Mouse (Mus musculus): Measurements from ENCODE around the gene Lcmt1. TPM values are rescaled to one million over a fixed set of nuclear protein-coding genes. Genes with fewer than 3 reads are reported as not detected.

Gene Lcmt1
- total RNA-seq, 2 experiments from 2014 or later: 93.6 to 97.3 TPM

DNA sequence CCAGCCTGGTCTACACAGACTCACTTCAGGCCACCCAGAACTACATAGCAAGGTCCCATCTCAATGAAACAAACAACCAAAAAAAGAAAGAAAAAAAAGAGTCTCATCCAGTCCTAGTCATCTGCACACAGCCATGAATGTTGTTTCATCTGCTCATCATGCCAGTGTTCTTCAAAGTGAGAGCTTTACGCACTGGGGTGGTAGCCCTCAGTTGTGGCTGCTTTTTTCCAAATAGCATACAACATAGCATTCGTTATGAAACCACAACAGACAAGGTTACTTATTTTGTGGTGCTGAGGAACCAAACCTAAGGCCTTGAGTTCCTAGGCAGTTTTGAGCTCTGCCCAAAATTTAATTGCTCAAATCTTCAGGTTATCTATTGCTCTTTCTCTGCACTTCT lies 14.7 kb upstream of the Lcmt1 start:
- intact Hi-C loops (cut with DNase I): no loop called here
- DNase-seq (ENCODE audit: extremely low spot score in 1 of 2, low spot score in 2 of 2): no peak

- intact Hi-C loops (cut with DNase I): no loop called here
- DNase-seq (ENCODE audit: extremely low spot score in 1 of 2, low spot score in 2 of 2): no peak
These were observed 13.4 kb upstream of the Lcmt1 start for GRCm38 (mm10) chr7:123356158-123356557.

GRCm38 (mm10) chr7:123359101-123359500 lies 10.5 kb upstream of the Lcmt1 start:
- intact Hi-C loops (cut with DNase I): no loop called here
- no peak for DNase-seq (ENCODE audit: extremely low spot score in 1 of 2, low spot score in 2 of 2)

DNA sequence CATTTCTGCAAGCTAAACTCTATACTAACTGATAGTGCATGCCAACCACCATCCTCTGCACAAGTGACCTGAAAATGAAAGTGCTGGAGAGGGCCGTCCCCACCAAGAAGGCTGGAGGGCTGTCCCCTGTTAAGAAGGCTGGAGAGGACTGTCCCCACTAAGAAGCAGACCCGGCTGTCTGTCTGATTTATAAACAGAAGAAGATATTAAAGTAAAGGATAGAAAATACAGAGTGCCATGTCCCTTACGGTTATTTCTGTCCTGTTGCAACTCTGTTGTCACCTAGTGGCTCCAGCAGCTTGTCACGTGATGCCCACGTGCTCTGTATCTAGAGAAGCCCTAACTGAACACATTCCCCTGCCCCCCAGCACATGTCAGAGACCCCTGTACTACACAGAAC lies 9.4 kb upstream of the Lcmt1 start:
- DNase-seq (ENCODE audit: extremely low spot score in 1 of 2, low spot score in 2 of 2): no peak
- intact Hi-C loops (cut with DNase I): loop anchor here (5.0 kb wide), 1 partner anchor 33 kb away; no protein-coding TSS in a partner anchor

- intact Hi-C loops (cut with DNase I): loop anchor here (5.0 kb wide), 1 partner anchor 34 kb away; no protein-coding TSS in a partner anchor
- no peak for DNase-seq (ENCODE audit: extremely low spot score in 1 of 2, low spot score in 2 of 2)
These were observed 8.2 kb upstream of the Lcmt1 start for GRCm38 (mm10) chr7:123361229-123361980.

DNA sequence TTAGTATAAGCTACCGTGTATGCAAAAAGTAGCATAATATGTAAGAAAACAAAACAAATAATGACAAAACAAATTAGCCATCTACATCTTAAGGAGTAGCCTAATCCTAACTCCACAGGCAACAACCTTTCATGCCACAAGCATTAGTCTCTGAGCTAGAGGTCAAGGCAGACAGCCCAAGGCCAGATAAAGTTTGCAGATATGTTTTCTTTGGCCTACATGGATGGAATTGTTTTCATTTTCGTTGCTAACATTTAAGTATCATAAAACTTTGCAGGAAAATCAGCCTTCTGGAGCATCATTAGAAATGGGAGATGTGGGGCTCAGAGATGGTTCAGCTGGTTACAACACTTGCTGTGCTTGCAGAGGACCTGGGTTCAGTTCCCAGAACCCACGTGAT lies 6.8 kb upstream of the Lcmt1 start:
- no peak for DNase-seq (ENCODE audit: extremely low spot score in 1 of 2, low spot score in 2 of 2)
- intact Hi-C loops (cut with DNase I): loop anchor here (5.0 kb wide), 1 partner anchor 36 kb away; no protein-coding TSS in a partner anchor

- peak in 1 of 2 experiments; percentile 38 for DNase-seq (ENCODE audit: extremely low spot score in 1 of 2, low spot score in 2 of 2)
- intact Hi-C loops (cut with DNase I): loop anchor here (5.0 kb wide), 1 partner anchor 37 kb away; no protein-coding TSS in a partner anchor
These were observed 5.6 kb upstream of the Lcmt1 start for GRCm38 (mm10) chr7:123363971-123364370.

DNA sequence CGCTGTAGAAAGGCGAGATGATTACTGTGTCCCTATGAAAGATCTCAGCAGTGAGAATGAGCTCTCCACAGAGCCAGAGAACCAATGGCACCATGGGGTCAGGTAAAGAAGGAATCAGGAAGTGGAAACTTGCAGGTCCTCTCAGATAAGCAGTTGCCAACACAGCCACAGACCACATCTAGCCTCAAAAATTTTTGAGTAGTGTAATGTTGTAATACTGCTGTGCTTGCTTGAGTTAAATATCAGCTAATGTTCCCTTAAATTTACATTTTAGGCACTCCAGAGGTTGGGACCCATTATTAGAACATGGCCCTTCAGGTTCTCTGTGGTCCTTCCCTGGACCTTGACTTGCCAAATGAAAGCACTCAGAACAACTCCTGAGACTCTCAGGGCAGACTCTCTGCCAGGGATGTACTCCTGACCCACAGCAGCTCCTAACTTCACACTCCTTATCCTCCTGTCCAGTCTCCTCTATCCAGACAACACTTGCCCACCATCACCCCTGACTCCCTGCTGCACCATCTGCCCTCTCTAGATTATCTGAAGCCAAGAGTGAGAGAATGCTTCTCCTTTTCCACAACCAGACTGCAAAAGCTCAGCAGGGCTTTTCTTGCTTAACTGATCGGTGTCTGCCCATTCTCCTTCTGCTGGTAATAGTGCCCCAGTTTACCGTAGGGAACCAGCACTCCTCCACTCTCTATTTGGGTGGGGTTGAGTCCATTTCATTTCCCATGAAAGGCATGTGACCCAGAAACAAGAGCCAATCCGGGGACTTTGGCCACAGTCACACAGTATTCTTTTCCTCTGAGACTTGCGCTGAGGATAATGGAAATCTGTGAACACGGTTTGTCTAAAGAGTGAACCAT lies 3.5 kb upstream of the Lcmt1 start:
- no peak for DNase-seq (ENCODE audit: extremely low spot score in 1 of 2, low spot score in 2 of 2)
- intact Hi-C loops (cut with DNase I): no loop called here

DNA sequence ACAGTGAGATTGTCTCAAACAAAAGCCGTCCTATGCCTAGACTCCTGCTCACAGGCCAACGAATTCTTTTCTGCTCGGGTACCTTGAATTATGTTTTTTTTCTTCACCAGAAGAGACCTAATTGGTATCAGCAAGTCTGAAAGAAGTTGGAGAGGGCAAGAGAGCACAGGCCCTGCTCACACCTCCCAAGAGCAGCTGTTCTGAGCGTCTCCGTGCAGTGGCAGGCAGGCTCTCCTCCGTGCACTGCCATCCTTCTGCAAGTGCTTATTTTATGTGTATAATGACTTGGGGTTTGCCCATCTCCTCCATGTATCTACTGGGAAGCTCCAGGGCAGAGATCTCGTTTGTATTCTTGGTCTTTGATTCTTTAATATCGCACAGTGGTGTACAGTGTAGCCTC lies 2.8 kb upstream of the Lcmt1 start:
- intact Hi-C loops (cut with DNase I): no loop called here
- DNase-seq (ENCODE audit: extremely low spot score in 1 of 2, low spot score in 2 of 2): no peak

DNA sequence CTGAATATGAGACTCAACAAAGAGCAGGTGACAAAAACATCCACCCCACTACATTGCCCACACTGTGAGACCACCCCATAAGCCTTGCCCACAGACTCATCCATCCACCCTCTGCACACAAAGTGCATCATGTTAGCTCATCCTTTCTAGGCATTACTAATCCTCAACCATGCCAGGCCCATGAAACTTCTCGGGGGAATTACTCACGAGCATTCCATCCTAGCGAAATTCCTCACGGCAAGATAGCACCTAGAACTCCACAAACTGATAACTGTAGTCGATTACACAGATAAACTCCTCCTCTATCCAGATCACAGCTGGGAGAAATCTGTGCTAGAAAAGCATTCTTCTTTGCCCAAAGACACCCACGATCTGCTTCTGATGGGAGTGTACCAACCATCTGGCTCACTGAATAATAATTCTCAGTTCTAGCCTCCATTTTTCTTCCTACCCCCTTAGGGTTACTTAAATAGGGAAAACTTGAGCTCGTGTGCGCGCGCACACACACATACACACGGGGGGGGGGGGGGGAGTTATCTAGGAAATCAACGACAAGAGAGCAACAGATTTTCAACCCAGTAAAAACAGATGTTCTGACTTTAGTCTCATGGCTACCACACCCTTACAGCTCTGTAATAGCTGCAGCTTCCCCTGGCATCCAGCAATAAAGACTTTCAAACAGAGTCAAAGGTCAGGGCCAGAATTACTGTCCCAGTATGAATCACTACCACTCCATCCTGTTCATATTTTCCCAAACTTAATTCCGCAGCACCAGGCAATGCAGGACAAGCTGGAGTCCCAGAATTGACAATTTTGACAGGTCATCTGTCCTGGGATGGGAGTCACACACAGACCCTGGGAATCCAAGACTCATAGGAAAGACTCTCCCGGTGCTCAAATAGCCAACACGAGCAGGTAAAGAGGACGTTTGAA lies 2.1 kb upstream of the Lcmt1 start:
- no peak for DNase-seq (ENCODE audit: extremely low spot score in 1 of 2, low spot score in 2 of 2)
- intact Hi-C loops (cut with DNase I): no loop called here

DNA sequence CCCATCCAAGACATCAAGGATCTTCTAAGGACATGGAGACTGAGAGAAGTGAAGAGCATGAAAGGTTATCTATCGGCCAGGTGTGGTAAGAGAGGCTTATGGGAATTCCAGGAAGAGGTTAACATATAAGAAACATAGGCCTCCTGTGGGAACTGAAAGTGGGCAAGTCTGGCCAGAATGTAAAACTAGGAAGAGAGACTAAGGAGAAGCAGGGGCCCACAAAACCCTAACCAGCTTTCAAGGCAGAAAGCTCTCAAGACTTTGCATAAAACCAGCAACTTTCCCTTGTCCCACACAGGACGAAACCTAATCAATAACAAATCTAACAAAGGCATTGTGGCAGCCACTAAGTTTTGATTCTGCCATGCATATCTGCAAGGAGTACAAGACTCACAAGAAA lies 1.4 kb upstream of the Lcmt1 start:
- no peak for DNase-seq (ENCODE audit: extremely low spot score in 1 of 2, low spot score in 2 of 2)
- intact Hi-C loops (cut with DNase I): no loop called here

- intact Hi-C loops (cut with DNase I): no loop called here
- DNase-seq (ENCODE audit: extremely low spot score in 1 of 2, low spot score in 2 of 2): no peak
These were observed 522 bp upstream of the Lcmt1 start for GRCm38 (mm10) chr7:123368778-123369746.

GRCm38 (mm10) chr7:123370700-123371099 lies 1.1 kb downstream of the Lcmt1 start:
- DNase-seq (ENCODE audit: extremely low spot score in 1 of 2, low spot score in 2 of 2): no peak
- intact Hi-C loops (cut with DNase I): no loop called here

DNA sequence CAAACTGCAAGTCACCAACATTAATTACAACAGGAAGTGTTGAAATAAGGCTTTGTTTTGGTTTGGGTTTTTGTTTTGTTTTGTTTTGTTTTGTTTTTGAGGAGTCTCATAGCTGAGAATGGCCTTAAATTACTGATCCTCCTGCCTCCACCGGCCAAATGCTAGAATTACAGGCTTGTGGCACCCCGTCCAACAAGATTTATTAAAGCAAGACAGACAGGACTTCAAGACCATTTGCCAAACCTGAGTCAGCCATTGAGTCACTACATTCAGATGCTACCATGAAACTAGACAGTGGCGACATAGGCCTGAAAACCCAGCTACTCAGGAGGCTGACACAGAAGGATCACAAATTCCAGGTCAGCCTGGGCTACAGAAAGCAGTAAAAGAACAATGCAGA lies 1.9 kb downstream of the Lcmt1 start:
- intact Hi-C loops (cut with DNase I): no loop called here
- DNase-seq (ENCODE audit: extremely low spot score in 1 of 2, low spot score in 2 of 2): no peak

DNA sequence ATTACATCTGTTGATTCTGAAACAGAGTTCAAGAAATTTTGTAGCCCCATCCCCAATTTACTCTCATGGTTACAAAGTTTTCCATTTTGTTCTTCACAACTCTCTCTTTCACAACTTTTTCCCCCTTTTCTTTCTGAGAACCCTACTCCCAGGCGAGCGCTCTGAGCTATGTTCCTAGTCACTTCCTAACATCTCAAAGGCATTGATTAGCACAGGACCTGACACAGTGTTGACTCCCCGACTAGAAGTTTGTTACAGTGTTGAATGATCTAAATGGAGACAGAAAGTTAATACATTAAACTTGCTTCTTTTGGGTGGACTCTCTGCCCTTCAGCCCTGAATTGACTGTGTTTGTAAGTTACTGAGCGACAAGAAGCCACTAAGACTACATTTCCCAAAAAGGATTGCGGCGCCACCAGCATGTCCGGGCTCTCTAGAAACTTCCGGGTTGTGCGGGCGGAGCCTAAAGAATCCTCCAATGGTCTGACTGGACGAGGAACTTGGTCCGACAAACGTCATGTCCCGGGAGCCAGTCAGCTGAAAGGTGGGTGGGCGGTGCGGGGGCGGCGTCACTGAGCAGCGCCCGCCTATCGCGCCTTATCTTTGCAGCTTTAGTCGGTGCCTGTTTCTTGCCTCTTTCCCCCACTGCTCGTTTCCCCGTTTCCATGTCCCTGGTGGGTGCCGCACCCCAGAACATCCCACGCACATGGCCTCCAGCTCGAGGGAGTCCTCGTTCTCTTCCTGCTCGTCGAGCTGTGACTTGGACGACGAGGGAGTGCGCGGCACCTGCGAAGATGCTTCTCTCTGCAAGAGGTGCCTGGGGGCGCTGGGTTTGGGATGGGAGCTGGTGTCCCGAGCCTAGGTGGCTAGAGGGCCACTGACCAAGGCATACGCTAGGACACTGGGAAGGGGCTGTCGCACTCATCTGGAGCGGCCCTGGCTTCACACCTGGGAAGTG lies 8.1 kb downstream of the Lcmt1 start:
- DNase-seq (ENCODE audit: extremely low spot score in 1 of 2, low spot score in 2 of 2): peak; percentile 96 to 97
- intact Hi-C loops (cut with DNase I): loop anchor here (5.0 kb wide), 1 partner anchor 170 kb away; no protein-coding TSS in a partner anchor

- DNase-seq (ENCODE audit: extremely low spot score in 1 of 2, low spot score in 2 of 2): no peak
- intact Hi-C loops (cut with DNase I): no loop called here
These were observed 16.3 kb downstream of the Lcmt1 start for GRCm38 (mm10) chr7:123385693-123386407.
